Comparison of ENCODE assay signal across 8 mouse cellular contexts in the genomic region with DNA sequence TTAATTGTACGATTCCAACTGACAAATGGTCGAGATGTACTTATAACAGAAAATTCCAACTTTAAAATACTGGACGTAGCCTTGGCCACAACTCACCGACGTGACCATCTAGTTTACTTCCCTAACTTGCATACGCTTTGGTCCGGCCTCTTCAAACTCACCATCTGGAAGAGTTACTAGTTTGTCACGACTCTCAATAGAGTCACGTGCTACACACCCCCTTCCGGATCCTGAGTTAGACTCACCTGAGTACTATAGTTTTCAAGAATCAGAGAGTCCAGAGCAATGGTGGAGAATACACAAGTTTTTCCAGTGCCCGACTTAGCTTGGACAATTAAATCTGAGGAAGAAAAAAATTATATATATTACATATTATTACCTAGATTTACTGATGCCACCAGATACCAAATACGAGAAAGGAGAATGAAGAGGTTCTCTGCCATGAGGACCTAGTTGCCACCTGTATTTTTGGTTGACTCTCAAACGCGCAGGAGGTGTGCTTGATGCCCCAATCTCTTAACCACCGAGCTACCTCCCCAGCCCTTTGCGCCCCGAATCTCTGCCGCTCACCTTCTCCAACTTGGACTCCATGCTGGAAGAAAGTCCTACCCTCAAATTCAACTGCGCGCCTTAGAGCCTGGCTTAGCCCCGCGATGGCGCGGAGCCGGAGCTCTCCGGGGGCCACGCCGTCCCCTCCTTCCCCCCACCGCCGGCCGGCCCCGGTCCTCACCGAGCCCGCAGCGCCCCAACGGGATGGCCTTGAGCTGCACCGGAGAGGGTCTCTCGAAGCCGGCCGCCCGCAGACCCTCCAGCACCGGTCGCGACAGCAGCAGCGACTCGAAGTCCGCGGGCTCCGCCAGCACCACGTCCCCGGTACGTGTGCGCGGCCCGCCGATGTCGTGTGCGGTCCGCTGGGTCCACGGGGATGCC. TPM values are rescaled to one million over a fixed set of nuclear protein-coding genes. Genes with fewer than 3 reads are reported as not detected.
DNase-seq lines count a peak whose midpoint lies in the region; ATAC-seq and TF ChIP-seq lines count a peak whose summit lies in the region.

No protein-coding gene starts in this region.

- H3K4me2 ChIP-seq in heart, embryonic 13.5 days = peak overlapping the region; percentile 81
- peak overlapping the region; percentile 65 for H3K4me2 ChIP-seq in limb, embryonic 14.5 days (replicated peaks; ENCODE audit: low read depth, low read length, severe bottlenecking)
- H3K4me2 ChIP-seq in stomach, embryonic 16.5 days (ENCODE audit: low read depth, low read length) = peak overlapping the region; percentile 81

- H3K4me1 ChIP-seq in heart, embryonic 13.5 days = peaks cover 14% of the 10 kb centered on the region
- H3K4me1 ChIP-seq in E14TG2a.4 (replicated peaks; ENCODE audit: low read depth, low read length) = peaks cover 20% of the 10 kb centered on the region
- H3K4me1 ChIP-seq in limb, embryonic 14.5 days (ENCODE audit: control insufficient read depth, insufficient read depth, low read length) = 0 out of 2 replicates have a peak, but pooled peaks cover 8% of the 10 kb centered on the region
- no peaks in the 10 kb centered on the region for H3K4me1 ChIP-seq in stomach, embryonic 16.5 days (ENCODE audit: control insufficient read depth, insufficient read depth, low read length)

- peak overlapping the region; percentile 90 for H3K4me3 ChIP-seq in heart, embryonic 13.5 days
- peak overlapping the region; percentile 98 for H3K4me3 ChIP-seq in E14TG2a.4 (replicated peaks; ENCODE audit: low read length)
- peak overlapping the region; percentile 99 for H3K4me3 ChIP-seq in limb, embryonic 14.5 days (replicated peaks; ENCODE audit: low read length)
- peak overlapping the region; percentile 97 for H3K4me3 ChIP-seq in stomach, embryonic 16.5 days (replicated peaks; ENCODE audit: low read length)

- H3K9me3 ChIP-seq in heart, embryonic 13.5 days = no peaks in the 10 kb centered on the region
- H3K9me3 ChIP-seq in E14TG2a.4 (ENCODE audit: low read length) = no peaks in the 10 kb centered on the region
- H3K9me3 ChIP-seq in limb, embryonic 14.5 days (ENCODE audit: control insufficient read depth, low read length) = no peaks in the 10 kb centered on the region
- no peaks in the 10 kb centered on the region for H3K9me3 ChIP-seq in stomach, embryonic 16.5 days (replicated peaks; ENCODE audit: control insufficient read depth, low read length)

- ATAC-seq in heart, embryonic 13.5 days (ENCODE audit: extremely low read depth, insufficient number of reproducible peaks, low FRiP score, low TSS enrichment) = no peak
- ATAC-seq in erythroid progenitor cell, adult 5-6 weeks (replicated peaks; ENCODE audit: low FRiP score, poor library complexity, severe bottlenecking) = 0 out of 2 replicates have a peak, but pooled peaks have one; percentile 40
- peak; percentile 46 for ATAC-seq in limb, embryonic 14.5 days (ENCODE audit: low FRiP score, low read depth)
- peak; percentile 26 for ATAC-seq in stomach, embryonic 16.5 days (ENCODE audit: insufficient read depth, low FRiP score)

- H3K27me3 ChIP-seq in heart, embryonic 13.5 days (replicated peaks) = no peaks in the 10 kb centered on the region
- H3K27me3 ChIP-seq in E14TG2a.4 (ENCODE audit: insufficient read depth, low read length) = peaks cover 14% of the 10 kb centered on the region
- H3K27me3 ChIP-seq in limb, embryonic 14.5 days (ENCODE audit: control insufficient read depth, insufficient read depth, low read length) = no peaks in the 10 kb centered on the region
- no peaks in the 10 kb centered on the region for H3K27me3 ChIP-seq in stomach, embryonic 16.5 days (ENCODE audit: control insufficient read depth, insufficient read depth, low read length)

- no peak for TF ChIP-seq POLR2A in limb, embryonic 14.5 days (IDR thresholded peaks at IDR 0.05; ENCODE audit: borderline replicate concordance, extremely low read depth, insufficient read depth, insufficient read length)

- peak overlapping the region; percentile 92 for H3K9ac ChIP-seq in heart, embryonic 13.5 days
- H3K9ac ChIP-seq in limb, embryonic 14.5 days (ENCODE audit: low read depth, low read length, severe bottlenecking) = peak overlapping the region; percentile 95
- peak overlapping the region; percentile 97 for H3K9ac ChIP-seq in stomach, embryonic 16.5 days (ENCODE audit: low read length)

- no peak for DNase-seq in heart, postnatal 10 days
- DNase-seq in limb, embryonic 14.5 days (ENCODE audit: low spot score) = peak; percentile 8
- no peak for DNase-seq in layer of hippocampus, postnatal 36 days
- DNase-seq in left cerebral cortex, postnatal 25 days (ENCODE audit: low spot score in 2 of 2) = no peak

- WGBS in heart, embryonic 13.5 days = 9% methylated on average over 60 of the region's 60 CpGs
- 6% methylated on average over 60 of the region's 60 CpGs for WGBS in limb, embryonic 14.5 days
- 6% methylated on average over 60 of the region's 60 CpGs for WGBS in stomach, embryonic 16.5 days

- intact Hi-C loops in heart, postnatal 10 days (cut with DNase I) = loop anchor here (1.0 to 5.0 kb wide), 2 partner anchors 40 to 211 kb away; no protein-coding TSS in a partner anchor
- intact Hi-C loops in left cerebral cortex, postnatal 25 days (cut with DNase I) = loop anchor here (2.0 to 5.0 kb wide), 4 partner anchors 32 to 272 kb away; a partner anchor contains a TSS

- no peak for TF ChIP-seq CTCF in E14TG2a.4 (conservative IDR thresholded peaks at IDR 0.05; ENCODE audit: low read length)

- peak overlapping the region; percentile 82 for H3K27ac ChIP-seq in heart, embryonic 13.5 days (replicated peaks)
- peak overlapping the region; percentile 79 for H3K27ac ChIP-seq in limb, embryonic 14.5 days (replicated peaks; ENCODE audit: low read depth, low read length)
- peak overlapping the region; percentile 79 for H3K27ac ChIP-seq in stomach, embryonic 16.5 days (ENCODE audit: low read length)

- H3K36me3 ChIP-seq in heart, embryonic 13.5 days = peaks cover 32% of the 10 kb centered on the region
- peaks cover 34% of the 10 kb centered on the region for H3K36me3 ChIP-seq in E14TG2a.4 (ENCODE audit: insufficient read depth, low read length)
- H3K36me3 ChIP-seq in limb, embryonic 14.5 days (ENCODE audit: control insufficient read depth, insufficient read depth, low read length) = peaks cover 27% of the 10 kb centered on the region
- H3K36me3 ChIP-seq in stomach, embryonic 16.5 days (ENCODE audit: control insufficient read depth, insufficient read depth, low read length) = peaks cover 7% of the 10 kb centered on the region; the same call in 1 of the 2 replicates

RNA-seq across cellular contexts. Expression of a gene that starts 0.7 kb away (rescaled TPM):
- 18.1 and 20.2 TPM in 2 replicates for polyA plus RNA-seq in heart, embryonic 13.5 days (2015; fragmentation: Nextera tagmentation; extraction: Ambion mirVana)
- total RNA-seq in heart, postnatal 10 days (2021) = 10 to 100 TPM; 13.0 to 13.3 TPM
- 21.3 and 28.1 TPM in 2 replicates for total RNA-seq in erythroid progenitor cell, adult 5-6 weeks (2015; ENCODE audit: low replicate concordance)
- total RNA-seq in erythroid progenitor cell, adult 5-6 weeks (2017; ENCODE audit: low replicate concordance) = 25.4 and 33.1 TPM in 2 replicates
- 19.8 and 20.5 TPM in 2 replicates for polyA plus RNA-seq in limb, embryonic 14.5 days (2012; rRNA removed)
- polyA plus RNA-seq in limb, embryonic 14.5 days (2014; fragmentation: Nextera tagmentation; extraction: Ambion mirVana) = 28.8 and 34.9 TPM in 2 replicates
- polyA plus RNA-seq in stomach, embryonic 16.5 days (2015; fragmentation: Nextera tagmentation; extraction: Ambion mirVana) = 29.1 and 33.0 TPM in 2 replicates
- 10 to 100 TPM; 11.1 to 11.9 TPM for total RNA-seq in layer of hippocampus, postnatal 36 days (2021)
- 10 to 100 TPM; 10.8 to 11.8 TPM for total RNA-seq in left cerebral cortex, postnatal 25 days (2021)

RNA-seq across cellular contexts. Expression of a gene that starts 17.7 kb away (rescaled TPM):
- polyA plus RNA-seq in heart, embryonic 13.5 days (2015; fragmentation: Nextera tagmentation; extraction: Ambion mirVana) = 2.0 and 2.3 TPM in 2 replicates
- total RNA-seq in heart, postnatal 10 days (2021) = 10 to 100 TPM; 27.1 to 34.8 TPM
- not detected in 2 replicates for total RNA-seq in erythroid progenitor cell, adult 5-6 weeks (2015; ENCODE audit: low replicate concordance)
- not detected in 2 replicates for total RNA-seq in erythroid progenitor cell, adult 5-6 weeks (2017; ENCODE audit: low replicate concordance)
- polyA plus RNA-seq in limb, embryonic 14.5 days (2012; rRNA removed) = 4.6 and 5.9 TPM in 2 replicates
- polyA plus RNA-seq in limb, embryonic 14.5 days (2014; fragmentation: Nextera tagmentation; extraction: Ambion mirVana) = 1.4 and 1.7 TPM in 2 replicates
- 3.1 and 4.9 TPM in 2 replicates for polyA plus RNA-seq in stomach, embryonic 16.5 days (2015; fragmentation: Nextera tagmentation; extraction: Ambion mirVana)
- total RNA-seq in layer of hippocampus, postnatal 36 days (2021) = 10 to 100 TPM; 70.4 to 75.5 TPM
- total RNA-seq in left cerebral cortex, postnatal 25 days (2021) = 100 to 1,000 TPM; 109 to 110 TPM

Comparison
In these comparisons a context has a peak if more than half of its experiments do, and no peak if none do; other contexts are left out.
1. RNA of a gene that starts 17.7 kb away (total RNA-seq): 109 to 110 TPM in left cerebral cortex, postnatal 25 days, 70.4 to 75.5 TPM in layer of hippocampus, postnatal 36 days and 27.1 to 34.8 TPM in heart, postnatal 10 days; not detected in erythroid progenitor cell, adult 5-6 weeks; every median in the first group is over 10 times any median in the second.
2. Peak in every context shown above with its lines, with median percentiles within 50 percentile points of each other: H3K27ac ChIP-seq, H3K4me2 ChIP-seq, H3K4me3 ChIP-seq and H3K9ac ChIP-seq.